Mouse (Mus musculus) neural tube, embryonic 13.5 days (tissue): Measurements from ENCODE around the gene Itpkc. TPM values are rescaled to one million over a fixed set of nuclear protein-coding genes. Genes with fewer than 3 reads are reported as not detected.

ENCODE experiments used
- ATAC-seq: fragments of 200-750 bp; cut with Nextera tagmentation; 2 replicates; pipeline ENCODE4 v1.8.0; 2017; ENCODE audit warnings: low read depth, mild to moderate bottlenecking, moderate TSS enrichment, moderate library complexity
- H3K27ac ChIP-seq: fragments of 300-500 bp; sonication (generic); replicated peaks from 2 replicates; pipeline ENCODE4 v1.5.1; 2015; ENCODE audit warnings: moderate library complexity, mild to moderate bottlenecking, inconsistent platforms
- H3K27me3 ChIP-seq: fragments of 300-500 bp; sonication (generic); 2 replicates; pipeline ENCODE4 v1.6.1; 2015; ENCODE audit warnings: mild to moderate bottlenecking, inconsistent platforms
- H3K36me3 ChIP-seq: fragments of 300-500 bp; sonication (generic); 2 replicates; pipeline ENCODE4 v1.6.1; 2015; ENCODE audit warnings: mild to moderate bottlenecking, inconsistent platforms
- H3K4me1 ChIP-seq: fragments of 300-500 bp; sonication (generic); replicated peaks from 2 replicates; pipeline ENCODE4 v1.6.1; 2015; ENCODE audit warnings: inconsistent platforms
- H3K4me2 ChIP-seq: fragments of 300-500 bp; sonication (generic); 2 replicates; pipeline ENCODE4 v1.6.1; 2015; ENCODE audit warnings: inconsistent platforms, mild to moderate bottlenecking, moderate library complexity
- H3K4me3 ChIP-seq: fragments of 300-500 bp; sonication (generic); 2 replicates; pipeline ENCODE4 v1.5.1; 2015; ENCODE audit warnings: mild to moderate bottlenecking, inconsistent platforms
- H3K9ac ChIP-seq: fragments of 300-500 bp; sonication (generic); 2 replicates; pipeline ENCODE4 v1.6.1; 2015; ENCODE audit warnings: moderate library complexity, mild to moderate bottlenecking, inconsistent platforms
- H3K9me3 ChIP-seq: fragments of 300-500 bp; sonication (generic); 2 replicates; pipeline ENCODE4 v1.6.1; 2016; ENCODE audit warnings: inconsistent platforms
- WGBS: fragments of 180-500 bp; shearing (Covaris S2); methylation state at CpG from one replicate; pipeline ENCODE4 v1.1.7; 2015; 5-methylcytosine and 5-hydroxymethylcytosine counted together
- polyA plus RNA-seq: library from polyadenylated mRNA; unstranded; fragments of >200 nt; fragmentation: Nextera tagmentation; extraction: Ambion mirVana; gene quantifications from 2 replicates; pipeline ENCODE4 v1.2.1, GENCODE M21; 2015

Gene Itpkc
- polyA plus RNA-seq, 1 experiment from 2014 or later = 7.5 TPM

DNA sequence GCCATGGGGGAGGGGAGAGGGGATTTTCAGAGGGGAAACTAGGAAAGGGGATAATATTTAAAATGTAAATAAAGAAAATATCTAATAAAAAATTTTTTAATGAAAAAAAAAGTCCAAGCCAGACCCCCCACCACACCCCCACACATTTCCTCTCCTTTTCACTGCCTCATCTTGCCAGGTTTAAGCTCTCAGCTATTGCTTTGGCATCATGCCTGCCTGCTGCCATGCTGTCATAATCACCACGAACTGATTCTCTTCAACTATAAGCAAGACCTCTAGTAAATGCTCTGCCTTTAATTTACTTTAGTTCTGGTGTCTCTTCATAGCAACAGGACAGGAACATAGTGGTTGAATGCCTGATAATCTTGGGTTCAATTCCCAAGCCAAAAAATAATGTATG, 46.0 kb downstream of the Itpkc start:
- no peak overlapping the region for H3K9ac ChIP-seq
- H3K4me3 ChIP-seq = no peak overlapping the region
- H3K9me3 ChIP-seq = no peaks in the 10 kb centered on the region
- peaks cover 25% of the 10 kb centered on the region for H3K4me1 ChIP-seq
- no peak overlapping the region for H3K4me2 ChIP-seq
- WGBS = 93% methylated on average over 1 of the region's 1 CpGs
- peaks cover 46% of the 10 kb centered on the region for H3K36me3 ChIP-seq
- H3K27me3 ChIP-seq = no peaks in the 10 kb centered on the region
- no peak overlapping the region for H3K27ac ChIP-seq
- no peak for ATAC-seq

DNA sequence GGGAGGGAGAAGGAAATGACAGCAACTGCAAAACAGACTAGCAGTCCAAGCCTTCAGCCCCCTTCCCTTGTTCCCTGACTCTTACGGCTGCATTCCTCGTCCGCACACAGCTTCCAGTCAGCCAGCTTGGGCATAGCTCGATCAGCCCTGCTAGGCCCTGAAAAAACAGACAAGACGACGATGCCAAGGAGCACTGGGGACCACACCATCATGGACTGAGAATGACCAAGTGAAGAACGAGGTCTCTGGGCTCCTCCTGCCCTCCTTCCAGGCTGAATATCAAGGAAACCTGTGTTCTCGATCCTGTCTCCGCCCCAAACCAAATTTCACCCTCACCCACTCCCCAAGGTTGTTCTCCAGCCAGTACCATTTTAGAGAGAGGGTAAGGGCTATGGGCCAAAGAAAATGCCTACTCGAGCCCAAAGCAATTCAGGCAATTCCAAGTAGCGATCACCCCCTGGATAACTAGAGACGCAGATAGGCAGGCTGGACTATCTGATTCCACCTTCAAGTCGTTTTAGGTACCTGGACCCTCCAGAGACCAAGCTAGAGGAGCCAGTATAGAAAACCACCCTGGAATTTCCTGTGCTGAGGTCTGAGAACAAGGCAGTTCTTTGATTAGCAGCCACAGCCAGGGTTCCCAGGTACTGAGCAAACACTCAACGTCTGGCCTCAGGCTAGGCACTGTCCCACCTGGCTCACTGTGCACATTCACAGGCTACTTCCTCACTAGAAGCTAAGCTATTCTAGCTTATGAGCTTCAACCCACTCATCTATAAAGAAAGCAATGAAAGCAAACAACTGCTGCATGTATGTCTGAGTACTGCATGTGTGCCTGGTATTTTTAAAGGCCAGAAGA, 47.4 kb downstream of the Itpkc start, which contains the start of the genes Gm21983 and Mia:
Gene Gm21983 (minus strand): TSS at position 250 of the 859 bp plus-strand sequence.
Gene Mia (minus strand): TSS at position 321 of the 859 bp plus-strand sequence.
- ATAC-seq = no peak
- peak within 1 kb of the TSS; percentile 11 for H3K4me3 ChIP-seq
- no peaks in the 10 kb centered on the region for H3K27me3 ChIP-seq
- H3K27ac ChIP-seq = peak within 1 kb of the TSS; percentile 89
- peaks cover 27% of the 10 kb centered on the region for H3K4me1 ChIP-seq
- H3K4me2 ChIP-seq = peak within 1 kb of the TSS; percentile 58
- H3K9ac ChIP-seq = peak within 1 kb of the TSS; percentile 42; the same call in 1 of the 2 replicates
- peaks cover 32% of the 10 kb centered on the region for H3K36me3 ChIP-seq
- 69% methylated on average over 14 of the region's 14 CpGs for WGBS
- H3K9me3 ChIP-seq = no peaks in the 10 kb centered on the region

DNA sequence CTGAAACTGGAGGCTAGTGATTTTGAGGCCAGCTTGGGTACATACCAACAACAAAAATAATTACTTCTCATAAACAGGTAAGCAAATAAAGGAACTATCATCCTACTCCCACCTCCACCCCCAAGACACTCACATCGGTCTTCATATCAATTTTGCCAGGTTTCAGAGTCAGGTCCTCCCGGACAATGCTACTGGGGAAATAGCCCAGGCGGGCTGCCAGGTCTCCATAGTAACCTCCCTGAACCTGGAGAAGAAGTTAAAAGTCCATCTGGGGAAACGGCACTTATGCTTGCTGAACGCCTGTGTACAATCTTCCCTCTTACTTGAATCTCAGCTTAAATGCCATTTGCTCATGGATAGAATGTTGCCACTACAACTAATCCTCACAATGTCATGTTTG, 48.4 kb downstream of the Itpkc start:
- peaks cover 32% of the 10 kb centered on the region for H3K36me3 ChIP-seq
- H3K4me3 ChIP-seq = peak overlapping the region; percentile 11; the same call in 1 of the 2 replicates
- H3K27me3 ChIP-seq = no peaks in the 10 kb centered on the region
- no peaks in the 10 kb centered on the region for H3K9me3 ChIP-seq
- no peak for ATAC-seq
- 47% methylated on average over 5 of the region's 5 CpGs for WGBS
- H3K4me2 ChIP-seq = peak overlapping the region; percentile 58
- peaks cover 27% of the 10 kb centered on the region for H3K4me1 ChIP-seq
- H3K9ac ChIP-seq = no peak overlapping the region
- H3K27ac ChIP-seq = peak overlapping the region; percentile 89

DNA sequence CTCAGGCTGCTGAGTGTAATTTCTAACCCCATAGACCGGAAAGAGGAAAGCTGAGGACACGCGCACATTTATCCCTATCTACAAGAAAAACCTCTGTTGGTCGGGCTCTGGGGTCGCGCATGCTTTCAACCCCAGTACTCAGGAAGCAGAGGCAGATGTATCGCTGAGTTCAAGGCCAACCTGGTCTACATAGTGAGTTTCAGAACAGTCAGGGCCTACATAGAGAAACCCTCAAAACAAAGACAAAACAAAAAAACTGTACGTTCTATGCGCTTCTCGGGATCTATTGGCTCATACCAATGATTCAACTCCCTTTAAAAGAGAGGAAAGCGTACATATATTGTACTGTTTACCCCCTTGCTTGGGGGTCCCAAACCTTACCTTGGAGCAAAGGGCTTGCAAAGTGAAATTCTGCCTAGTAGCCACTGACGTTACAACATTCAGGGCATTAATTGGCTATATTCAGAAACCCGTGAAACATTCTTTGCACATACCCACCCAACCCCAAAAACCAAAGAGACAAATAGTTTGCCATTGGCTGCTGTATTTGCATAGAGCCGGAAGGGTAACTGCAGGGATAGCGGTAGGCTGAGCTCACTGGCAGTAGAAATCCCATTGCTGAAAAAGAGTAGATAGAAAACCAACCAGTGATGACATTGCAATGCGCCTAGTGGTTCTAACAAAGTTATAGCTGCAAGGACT, 49.1 kb downstream of the Itpkc start:
- H3K4me3 ChIP-seq = peak overlapping the region; percentile 66
- peak overlapping the region; percentile 58 for H3K4me2 ChIP-seq
- peaks cover 32% of the 10 kb centered on the region for H3K36me3 ChIP-seq
- H3K9ac ChIP-seq = peak overlapping the region; percentile 57
- H3K27me3 ChIP-seq = no peaks in the 10 kb centered on the region
- no peaks in the 10 kb centered on the region for H3K9me3 ChIP-seq
- 52% methylated on average over 16 of the region's 16 CpGs for WGBS
- H3K27ac ChIP-seq = peak overlapping the region; percentile 89
- peak; percentile 5; the same call in 1 of the 2 replicates for ATAC-seq
- peaks cover 27% of the 10 kb centered on the region for H3K4me1 ChIP-seq

DNA sequence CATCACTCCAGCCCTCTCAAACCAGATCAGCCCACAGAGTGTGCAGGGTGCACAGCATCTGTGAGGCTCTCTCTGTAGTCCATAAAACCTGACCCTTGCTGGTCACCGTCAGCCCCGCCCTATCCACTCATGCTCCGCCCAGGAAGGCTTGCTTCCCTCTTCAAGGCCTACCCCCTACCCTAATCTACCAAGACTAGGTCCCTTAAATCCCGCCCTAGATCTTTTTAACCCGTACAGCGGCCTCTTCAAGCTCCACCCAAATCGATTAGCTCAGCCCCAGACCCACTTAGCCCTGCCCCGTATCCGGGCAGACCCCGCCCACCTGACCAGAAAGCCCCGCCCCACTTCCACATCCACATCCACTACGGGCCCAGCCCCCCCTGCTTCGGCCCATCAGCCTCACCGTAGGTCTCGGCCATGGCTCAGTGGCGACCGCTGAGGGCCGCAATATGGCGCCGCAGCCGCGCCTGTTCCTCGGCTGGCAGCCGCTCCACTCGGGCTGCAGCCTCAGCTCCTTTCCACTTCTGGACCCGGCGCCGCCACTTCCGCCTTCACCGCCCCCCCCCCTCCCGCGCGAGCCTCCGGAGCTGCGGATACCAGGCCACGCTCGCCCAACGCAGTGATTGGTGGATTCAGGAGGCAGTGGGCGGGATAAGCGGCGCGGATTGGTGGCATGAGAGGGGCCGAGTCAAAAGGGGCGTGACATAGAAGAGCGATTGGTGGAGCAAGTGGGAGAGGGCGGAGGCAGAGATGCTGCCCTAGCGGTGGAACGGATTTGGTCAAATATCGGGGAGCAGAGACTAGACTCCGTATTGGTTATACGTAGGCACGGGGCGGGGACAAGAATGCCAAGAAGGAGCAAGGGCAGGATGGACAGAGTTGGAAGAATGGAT, 49.9 kb downstream of the Itpkc start, which contains the start of gene Rab4b:
Gene Rab4b (minus strand): TSS at position 573 of the 893 bp plus-strand sequence.
- Histone ChIP-seq H3K27ac (peak within 1 kb of the TSS; percentile 96), H3K9me3 (no peaks in the 10 kb centered on the region), H3K4me1 (peaks cover 27% of the 10 kb centered on the region), H3K27me3 (no peaks in the 10 kb centered on the region), H3K4me2 (peak within 1 kb of the TSS; percentile 58), H3K36me3 (peaks cover 33% of the 10 kb centered on the region), H3K4me3 (peak within 1 kb of the TSS; percentile 66), H3K9ac (peak within 1 kb of the TSS; percentile 77)
- WGBS = under 1% methylated on average over 53 of the region's 53 CpGs
- peak; percentile 98 for ATAC-seq

DNA sequence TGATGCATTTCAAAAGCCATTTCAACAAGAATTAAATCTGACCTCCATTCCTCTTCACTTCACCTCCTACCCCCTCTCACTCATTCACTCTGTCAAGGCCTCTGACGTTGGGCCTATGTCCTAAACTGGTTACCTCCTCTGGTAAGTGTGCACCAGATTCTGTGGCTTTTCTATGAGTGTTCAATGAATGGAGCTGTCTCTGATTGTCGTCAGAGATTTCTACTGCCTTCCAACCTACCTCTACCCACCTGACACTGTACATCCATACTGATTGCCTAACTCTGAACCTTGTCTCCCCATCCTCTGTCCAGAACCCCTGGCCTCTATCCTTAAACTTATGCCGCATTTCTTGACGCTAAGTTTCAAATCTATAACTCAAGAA, 50.5 kb downstream of the Itpkc start:
- ATAC-seq = peak; percentile 7
- H3K4me2 ChIP-seq = peak overlapping the region; percentile 58
- H3K4me1 ChIP-seq = peaks cover 27% of the 10 kb centered on the region
- H3K27ac ChIP-seq = peak overlapping the region; percentile 96
- no peaks in the 10 kb centered on the region for H3K27me3 ChIP-seq
- peak overlapping the region; percentile 66 for H3K4me3 ChIP-seq
- 22% methylated on average over 4 of the region's 4 CpGs for WGBS
- H3K36me3 ChIP-seq = peaks cover 32% of the 10 kb centered on the region
- no peaks in the 10 kb centered on the region for H3K9me3 ChIP-seq
- H3K9ac ChIP-seq = peak overlapping the region; percentile 77

DNA sequence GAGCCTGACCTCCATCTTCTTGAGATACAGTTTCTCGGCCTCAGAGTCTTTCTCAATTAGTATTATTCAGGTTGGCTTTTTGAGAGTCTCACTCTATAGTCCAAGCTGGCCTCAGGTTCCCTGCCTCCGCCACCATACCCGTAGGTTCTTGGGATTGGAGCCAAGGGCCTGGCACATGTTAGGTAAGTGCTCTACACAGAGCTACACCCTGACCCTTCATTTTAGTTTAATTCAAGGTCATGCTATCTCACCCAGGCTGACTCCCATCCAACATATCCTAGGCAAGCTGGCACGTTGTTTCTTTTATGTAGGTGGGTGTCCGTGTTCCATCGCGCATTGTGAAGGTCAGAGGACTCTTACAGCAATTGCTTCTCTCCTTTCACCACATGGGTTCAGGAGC, 53.6 kb downstream of the Itpkc start:
- Histone ChIP-seq H3K4me3 (no peak overlapping the region), H3K27me3 (no peaks in the 10 kb centered on the region), H3K4me1 (peaks cover 18% of the 10 kb centered on the region), H3K27ac (no peak overlapping the region), H3K36me3 (peaks cover 58% of the 10 kb centered on the region), H3K4me2 (no peak overlapping the region), H3K9me3 (no peaks in the 10 kb centered on the region), H3K9ac (no peak overlapping the region)
- WGBS = 93% methylated on average over 7 of the region's 7 CpGs
- ATAC-seq = no peak

DNA sequence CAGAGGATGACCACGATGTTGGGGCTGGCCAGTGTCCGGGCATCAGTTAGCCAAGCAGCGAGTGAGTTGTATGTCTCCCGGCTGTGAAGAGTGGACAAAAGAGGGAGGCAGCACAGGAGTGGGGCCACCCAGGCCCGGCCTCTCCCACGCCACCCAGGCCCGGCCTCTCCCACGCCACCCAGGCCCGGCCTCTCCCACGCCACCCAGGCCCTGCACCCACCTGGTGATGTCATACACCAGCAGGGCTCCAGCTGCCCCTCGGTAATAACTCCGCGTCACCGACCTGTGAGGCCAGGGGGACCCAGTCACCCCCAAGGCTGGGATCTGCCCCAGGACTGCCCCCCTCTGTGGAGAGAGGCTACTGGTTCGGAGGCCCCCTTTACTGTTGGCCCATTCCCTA, 54.0 kb downstream of the Itpkc start:
- H3K4me3 ChIP-seq = no peak overlapping the region
- no peaks in the 10 kb centered on the region for H3K27me3 ChIP-seq
- 94% methylated on average over 15 of the region's 15 CpGs for WGBS
- H3K9me3 ChIP-seq = no peaks in the 10 kb centered on the region
- H3K4me2 ChIP-seq = no peak overlapping the region
- H3K4me1 ChIP-seq = peaks cover 14% of the 10 kb centered on the region
- H3K27ac ChIP-seq = no peak overlapping the region
- peaks cover 58% of the 10 kb centered on the region for H3K36me3 ChIP-seq
- no peak overlapping the region for H3K9ac ChIP-seq
- ATAC-seq = no peak

DNA sequence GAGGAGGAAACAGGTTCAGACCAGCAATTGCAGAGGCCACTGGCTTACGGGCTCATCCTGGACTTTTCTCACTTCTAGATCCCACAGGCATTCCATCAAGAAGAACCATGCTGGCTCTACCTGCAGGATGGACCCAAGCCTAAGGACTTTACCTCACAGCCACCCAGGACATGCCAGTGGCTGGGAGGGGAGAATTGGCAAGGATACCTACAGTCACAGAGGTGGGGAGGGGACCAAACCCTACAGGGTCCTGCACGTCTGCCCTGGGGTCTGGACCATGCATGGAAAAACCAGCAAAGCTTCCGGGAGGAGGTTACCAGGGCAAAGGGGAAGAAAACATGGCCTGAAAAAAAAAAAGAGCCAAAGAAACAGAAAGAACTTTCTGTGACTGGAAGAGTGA, 57.5 kb downstream of the Itpkc start:
- Histone ChIP-seq H3K4me2 (no peak overlapping the region), H3K36me3 (peaks cover 63% of the 10 kb centered on the region), H3K4me1 (peaks cover 11% of the 10 kb centered on the region), H3K27ac (no peak overlapping the region), H3K4me3 (no peak overlapping the region), H3K9me3 (no peaks in the 10 kb centered on the region), H3K27me3 (no peaks in the 10 kb centered on the region), H3K9ac (no peak overlapping the region)
- 83% methylated on average over 3 of the region's 3 CpGs for WGBS
- ATAC-seq = no peak

DNA sequence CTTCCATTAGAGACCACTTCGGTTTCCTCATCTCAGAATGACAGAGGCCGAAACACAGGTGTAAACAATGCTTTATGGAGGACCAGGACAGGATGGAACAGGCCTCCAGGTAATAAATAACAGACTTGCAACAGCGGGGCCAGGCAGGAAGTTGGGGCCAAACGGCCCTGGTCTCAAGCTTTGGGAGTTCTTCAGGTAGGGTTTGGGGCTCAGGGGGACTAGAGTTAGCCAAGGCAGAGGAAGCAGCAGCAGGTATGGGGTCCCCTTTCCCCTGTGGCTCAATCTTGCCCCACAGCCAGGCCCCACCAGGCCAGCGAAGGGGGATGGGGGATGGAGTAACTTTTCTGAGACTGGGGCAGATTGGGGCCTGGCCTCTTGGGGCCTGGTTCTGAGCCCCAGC, 60.1 kb downstream of the Itpkc start:
- H3K9ac ChIP-seq = no peak overlapping the region
- 93% methylated on average over 5 of the region's 5 CpGs for WGBS
- peaks cover 34% of the 10 kb centered on the region for H3K4me1 ChIP-seq
- no peak overlapping the region for H3K27ac ChIP-seq
- ATAC-seq = no peak
- no peak overlapping the region for H3K4me3 ChIP-seq
- H3K4me2 ChIP-seq = no peak overlapping the region
- H3K36me3 ChIP-seq = peaks cover 52% of the 10 kb centered on the region
- H3K27me3 ChIP-seq = no peaks in the 10 kb centered on the region
- no peaks in the 10 kb centered on the region for H3K9me3 ChIP-seq

DNA sequence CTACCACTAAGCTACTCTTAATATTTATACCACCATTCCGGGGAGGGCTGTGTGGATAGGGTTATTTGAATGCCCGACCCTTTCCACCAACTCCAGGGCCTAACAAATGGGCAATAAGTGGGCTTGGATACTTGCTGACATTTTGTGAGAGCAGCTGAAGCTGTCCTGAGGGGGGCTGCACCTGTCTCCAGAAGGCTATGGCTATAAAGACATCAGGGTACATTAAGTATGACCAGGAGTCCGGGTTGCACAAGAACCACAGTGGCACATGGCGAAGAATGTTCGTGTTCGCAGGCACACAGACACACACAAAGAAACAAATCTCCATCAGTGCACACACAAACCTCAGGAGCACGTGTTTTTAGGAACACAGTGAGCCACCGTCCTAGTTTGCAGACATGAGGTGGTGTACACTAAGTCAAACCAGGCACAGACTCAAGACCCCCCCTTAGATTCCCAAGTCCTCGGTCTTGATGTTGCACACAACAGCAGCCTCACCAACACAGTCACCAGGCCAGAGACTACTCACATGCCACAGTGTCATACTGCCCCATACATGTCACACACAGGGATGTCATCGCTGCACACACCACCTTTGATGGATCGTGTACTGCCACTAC, 60.9 kb downstream of the Itpkc start:
- peaks cover 42% of the 10 kb centered on the region for H3K4me1 ChIP-seq

More for the DNA sequence above, 60.9 kb downstream of the Itpkc start:
- H3K9ac ChIP-seq = peak overlapping the region; percentile 91
- peaks cover 48% of the 10 kb centered on the region for H3K36me3 ChIP-seq
- H3K4me2 ChIP-seq = peak overlapping the region; percentile 75
- H3K27me3 ChIP-seq = no peaks in the 10 kb centered on the region
- H3K27ac ChIP-seq = peak overlapping the region; percentile 98
- 73% methylated on average over 11 of the region's 11 CpGs for WGBS
- H3K9me3 ChIP-seq = no peaks in the 10 kb centered on the region
- H3K4me3 ChIP-seq = peak overlapping the region; percentile 73
- no peak for ATAC-seq
